Mouse (Mus musculus): ENCODE results near the gene Hist1h1t.

- TF ChIP-seq CTCF (IDR thresholded peaks at IDR 0.05; ENCODE audit: borderline replicate concordance, control insufficient read depth, extremely low read depth, insufficient read depth, low read length, poor library complexity) (no peak), POLR2A (IDR thresholded peaks at IDR 0.05; ENCODE audit: control insufficient read depth, extremely low read depth, insufficient read depth, low read length, poor library complexity) (no peak)
Observed at GRCm38 (mm10) chr13:23708041-23708440, 12.4 kb downstream of the Hist1h1t start.

Data from thymus, adult 2 months (tissue).